Mouse (Mus musculus) midbrain, embryonic 11.5 days (tissue): ENCODE results near the gene Prune1. TPM values are rescaled to one million over a fixed set of nuclear protein-coding genes. Genes with fewer than 3 reads are reported as not detected.
A peak's percentile ranks its signal among the peaks of the same experiment; 100 is the strongest.

Experiments used
- ATAC-seq: fragments of 200-750 bp; cut with Nextera tagmentation; 2 replicates; pipeline ENCODE4 v1.8.0; 2017; ENCODE audit warnings: moderate TSS enrichment, moderate library complexity; ENCODE audit not compliant: low FRiP score
- DNase-seq: peaks from one replicate; pipeline ENCODE4 v3.0.0; 2015; ENCODE audit warnings: low spot score; ENCODE audit errors: missing footprints
- H3K27ac ChIP-seq: fragments of 300-500 bp; sonication (generic); 2 replicates; pipeline ENCODE4 v1.5.1; 2014; ENCODE audit warnings: low read depth, low read length
- H3K27me3 ChIP-seq: fragments of 300-500 bp; sonication (generic); 2 replicates; pipeline ENCODE4 v1.6.1; 2014; ENCODE audit warnings: mild to moderate bottlenecking, low read length, moderate library complexity, mixed read lengths; ENCODE audit not compliant: control insufficient read depth, insufficient read depth
- H3K36me3 ChIP-seq: fragments of 300-500 bp; sonication (generic); 2 replicates; pipeline ENCODE4 v1.6.1; 2014; ENCODE audit warnings: mild to moderate bottlenecking, low read length, moderate library complexity, mixed read lengths; ENCODE audit not compliant: control insufficient read depth, insufficient read depth
- H3K4me1 ChIP-seq: fragments of 300-500 bp; sonication (generic); 2 replicates; pipeline ENCODE4 v1.6.1; 2014; ENCODE audit warnings: low read length; ENCODE audit not compliant: control insufficient read depth, insufficient read depth
- H3K4me2 ChIP-seq: fragments of 300-500 bp; sonication (generic); 2 replicates; pipeline ENCODE4 v1.6.1; 2014; ENCODE audit warnings: mild to moderate bottlenecking, moderate library complexity
- H3K4me3 ChIP-seq: fragments of 300-500 bp; sonication (generic); 2 replicates; pipeline ENCODE4 v1.5.1; 2014; ENCODE audit warnings: low read depth, low read length
- H3K9ac ChIP-seq: fragments of 300-500 bp; sonication (generic); 2 replicates; pipeline ENCODE4 v1.6.1; 2014; ENCODE audit warnings: low read length
- H3K9me3 ChIP-seq: fragments of 300-500 bp; sonication (generic); 2 replicates; pipeline ENCODE4 v1.6.1; 2016; ENCODE audit warnings: low read length; ENCODE audit not compliant: control insufficient read depth
- WGBS: fragments of 180-500 bp; shearing (Covaris S2); extraction: QIAGEN DNeasy Blood & Tissue Kit; methylation state at CpG from one replicate; pipeline ENCODE4 v1.1.7; 2014; 5-methylcytosine and 5-hydroxymethylcytosine counted together
- polyA plus RNA-seq: library from polyadenylated mRNA; unstranded; fragments of >200 nt; fragmentation: Nextera tagmentation; extraction: Ambion mirVana; gene quantifications from 2 replicates; pipeline ENCODE4 v1.2.1, GENCODE M21; 2014

Prune1 gene
- polyA plus RNA-seq = 28.0 and 29.7 TPM in 2 replicates

DNA sequence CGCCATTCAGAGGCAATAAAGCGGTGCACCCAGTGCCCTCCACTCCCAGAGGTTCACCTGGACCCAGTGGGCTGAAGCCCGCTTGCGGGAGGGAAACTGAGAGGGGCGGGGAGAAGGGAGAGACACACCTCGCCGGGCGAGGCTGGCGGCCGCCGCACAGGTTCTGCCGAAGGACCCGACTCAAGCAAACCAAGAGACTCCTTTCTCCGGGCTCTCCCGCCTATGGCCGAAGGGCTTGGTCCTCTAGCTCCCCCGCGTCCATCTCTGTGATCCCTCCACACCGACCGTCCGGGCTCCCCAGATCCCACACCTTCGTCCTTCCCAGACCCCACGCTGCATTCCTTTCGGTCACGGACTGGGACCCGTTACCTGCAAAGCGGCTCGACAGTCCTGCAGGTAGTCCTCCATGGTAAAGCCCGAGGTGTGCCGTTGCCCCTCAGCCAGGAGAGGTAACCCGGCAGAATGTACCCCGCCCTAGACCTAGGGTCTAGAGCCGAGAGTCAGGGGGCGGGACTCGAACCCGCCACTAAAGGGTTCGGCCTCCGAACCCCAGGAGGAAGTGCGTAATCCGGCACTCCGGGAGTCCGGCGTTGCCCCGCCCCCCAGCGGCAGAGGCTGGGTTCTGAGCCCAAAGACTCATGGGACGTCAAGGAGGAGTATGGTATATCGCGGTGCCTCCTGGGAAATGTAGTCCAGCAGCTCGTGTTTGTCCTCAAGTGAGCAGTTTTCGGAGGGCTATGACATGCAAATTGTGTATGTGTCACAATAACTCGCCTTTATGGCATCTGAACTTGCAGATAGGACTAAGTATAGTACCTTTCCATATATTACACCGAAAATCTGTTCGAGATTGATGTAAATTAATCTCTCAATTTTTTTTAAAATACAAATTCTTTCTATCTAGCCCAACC lies at the start of gene Prune1, which contains the start of gene Mindy1:
Gene Prune1 (minus strand): TSS at position 861 of the 911 bp plus-strand sequence.
Gene Mindy1 (plus strand): TSS at position 130 of the 911 bp plus-strand sequence.
- Histone ChIP-seq H3K27me3 (no peaks in the 10 kb centered on the region), H3K27ac (peak within 1 kb of the TSS; percentile 93)
- peak; percentile 99 for DNase-seq

DNA sequence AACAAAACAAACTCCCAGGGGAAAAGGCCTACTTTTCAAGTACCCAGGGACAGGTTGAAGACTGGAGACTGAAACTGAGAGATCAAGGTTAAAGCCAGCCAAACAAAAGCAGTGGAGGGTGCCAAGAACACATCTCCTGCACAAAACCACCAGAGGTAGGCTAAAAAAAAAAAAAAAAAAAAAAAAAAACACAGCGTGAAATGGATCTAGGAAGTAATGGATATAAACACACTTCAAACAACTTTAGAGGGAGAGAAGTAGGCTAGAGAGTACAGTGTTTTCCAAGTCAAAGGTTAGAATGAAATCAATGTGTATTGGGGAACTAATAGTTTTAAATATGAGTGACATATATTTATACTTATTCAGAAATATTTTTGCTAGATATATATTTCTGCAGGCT lies 49.7 kb upstream of the Prune1 start:
- ATAC-seq = no peak
- Histone ChIP-seq H3K9me3 (no peaks in the 10 kb centered on the region), H3K27me3 (no peaks in the 10 kb centered on the region), H3K27ac (no peak overlapping the region), H3K4me1 (no peaks in the 10 kb centered on the region), H3K4me3 (no peak overlapping the region), H3K36me3 (peaks cover 32% of the 10 kb centered on the region), H3K9ac (no peak overlapping the region), H3K4me2 (no peak overlapping the region)
- no peak for DNase-seq
- 85% methylated on average over 1 of the region's 1 CpGs for WGBS

More for the DNA sequence above, at the start of gene Prune1, which contains the start of gene Mindy1:
- peak within 1 kb of the TSS; percentile 92 for H3K9ac ChIP-seq
- ATAC-seq = peak; percentile 90
- peaks cover 9% of the 10 kb centered on the region for H3K4me1 ChIP-seq
- H3K4me3 ChIP-seq = peak within 1 kb of the TSS; percentile 64
- H3K4me2 ChIP-seq = peak within 1 kb of the TSS; percentile 78
- H3K9me3 ChIP-seq = no peaks in the 10 kb centered on the region
- 1% methylated on average over 53 of the region's 53 CpGs for WGBS
- no peaks in the 10 kb centered on the region for H3K36me3 ChIP-seq

DNA sequence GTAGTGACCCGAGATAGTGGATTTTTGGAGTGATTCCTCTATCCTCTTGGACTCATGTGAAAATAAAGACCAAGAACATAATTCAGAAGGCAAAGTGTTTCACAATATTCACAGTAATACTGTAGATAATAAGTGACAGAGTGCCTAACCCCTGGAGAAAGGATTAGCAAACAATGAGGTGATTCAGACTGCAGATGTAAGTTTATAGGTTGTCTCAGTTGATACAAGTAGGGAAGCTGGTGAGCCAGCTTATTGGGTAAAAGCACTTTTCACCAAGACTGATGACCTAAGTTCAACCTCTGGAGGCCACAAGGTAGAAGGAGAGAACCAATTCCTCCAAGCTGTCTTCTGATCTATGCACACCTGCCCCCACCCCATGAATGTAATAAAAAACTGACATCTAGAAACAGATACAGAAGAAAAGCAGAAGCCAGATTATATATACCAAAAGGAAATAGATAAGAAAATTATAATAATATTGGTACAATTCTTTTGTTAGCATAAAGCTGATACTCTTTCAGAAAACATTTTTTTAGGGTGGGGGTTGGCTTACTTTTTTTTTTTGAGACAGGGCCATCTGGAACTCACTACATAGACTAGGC lies 47.0 kb upstream of the Prune1 start:
- Histone ChIP-seq H3K27me3 (no peaks in the 10 kb centered on the region), H3K9me3 (no peaks in the 10 kb centered on the region), H3K4me3 (no peak overlapping the region), H3K4me1 (no peaks in the 10 kb centered on the region), H3K9ac (no peak overlapping the region), H3K4me2 (no peak overlapping the region), H3K36me3 (peaks cover 41% of the 10 kb centered on the region), H3K27ac (no peak overlapping the region)
- ATAC-seq (no peak), DNase-seq (no peak)
- 91% methylated on average over 1 of the region's 1 CpGs for WGBS

DNA sequence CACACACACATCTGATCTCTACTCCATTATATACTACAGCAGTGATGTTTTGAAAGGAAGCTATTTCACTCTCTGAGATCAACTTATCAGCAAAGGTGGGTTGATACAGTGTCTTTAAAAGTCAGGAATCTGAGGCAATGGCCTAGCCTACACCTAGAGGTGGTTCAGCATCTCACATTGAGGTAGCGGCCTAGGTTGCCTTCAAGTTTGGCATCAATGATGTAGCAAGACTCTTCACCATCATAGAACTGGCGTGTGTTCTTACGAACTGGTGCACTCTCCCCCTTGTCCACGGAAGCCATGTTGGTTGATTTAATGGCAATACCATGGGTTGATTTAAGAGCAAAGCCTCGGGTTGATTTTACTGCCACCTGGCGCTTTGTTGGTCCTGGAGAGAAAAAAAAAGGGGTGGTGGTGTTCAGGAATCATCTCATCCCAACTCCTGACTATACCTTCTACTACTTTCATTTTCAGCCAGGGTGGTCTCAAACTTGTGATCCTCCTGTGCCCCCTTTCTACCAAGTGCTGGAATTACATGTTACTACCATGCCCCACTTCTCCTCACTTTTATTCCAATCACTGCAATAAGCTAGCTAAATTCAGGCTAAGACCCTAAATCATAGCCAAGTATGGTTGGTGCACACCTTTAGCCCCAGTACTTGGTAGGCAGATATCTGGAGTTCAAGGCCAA lies 42.7 kb upstream of the Prune1 start:
- Histone ChIP-seq H3K27ac (no peak overlapping the region), H3K36me3 (peaks cover 53% of the 10 kb centered on the region), H3K9me3 (no peaks in the 10 kb centered on the region), H3K4me2 (no peak overlapping the region), H3K9ac (no peak overlapping the region), H3K27me3 (no peaks in the 10 kb centered on the region), H3K4me3 (no peak overlapping the region), H3K4me1 (no peaks in the 10 kb centered on the region; the same call in 1 of the 2 replicates)
- ATAC-seq (no peak), DNase-seq (no peak)
- 96% methylated on average over 6 of the region's 6 CpGs for WGBS

DNA sequence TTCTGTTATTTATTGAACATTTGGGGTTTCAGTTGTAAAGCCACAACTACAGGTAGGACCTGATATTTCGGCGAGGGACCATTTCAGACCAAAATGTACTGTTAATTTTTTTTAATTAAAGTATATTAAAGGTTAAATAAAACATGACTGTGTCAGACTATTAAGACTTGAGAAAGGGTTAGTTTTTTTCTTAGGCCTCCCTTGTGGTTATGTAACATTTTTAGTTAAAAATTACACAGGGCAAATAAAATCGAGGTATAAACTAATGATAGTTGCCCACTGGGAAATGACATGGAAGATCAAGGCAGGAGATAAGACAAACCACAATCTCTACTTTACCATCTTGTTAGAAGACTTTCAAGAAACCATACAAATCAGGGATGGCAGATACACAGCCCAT lies 41.6 kb upstream of the Prune1 start:
- WGBS = 95% methylated on average over 3 of the region's 3 CpGs
- no peaks in the 10 kb centered on the region for H3K9me3 ChIP-seq
- DNase-seq = no peak
- H3K4me3 ChIP-seq = no peak overlapping the region
- no peaks in the 10 kb centered on the region; the same call in 1 of the 2 replicates for H3K4me1 ChIP-seq
- no peak overlapping the region for H3K9ac ChIP-seq
- no peak overlapping the region for H3K27ac ChIP-seq
- no peaks in the 10 kb centered on the region for H3K27me3 ChIP-seq
- H3K4me2 ChIP-seq = no peak overlapping the region
- no peak for ATAC-seq
- peaks cover 53% of the 10 kb centered on the region for H3K36me3 ChIP-seq

DNA sequence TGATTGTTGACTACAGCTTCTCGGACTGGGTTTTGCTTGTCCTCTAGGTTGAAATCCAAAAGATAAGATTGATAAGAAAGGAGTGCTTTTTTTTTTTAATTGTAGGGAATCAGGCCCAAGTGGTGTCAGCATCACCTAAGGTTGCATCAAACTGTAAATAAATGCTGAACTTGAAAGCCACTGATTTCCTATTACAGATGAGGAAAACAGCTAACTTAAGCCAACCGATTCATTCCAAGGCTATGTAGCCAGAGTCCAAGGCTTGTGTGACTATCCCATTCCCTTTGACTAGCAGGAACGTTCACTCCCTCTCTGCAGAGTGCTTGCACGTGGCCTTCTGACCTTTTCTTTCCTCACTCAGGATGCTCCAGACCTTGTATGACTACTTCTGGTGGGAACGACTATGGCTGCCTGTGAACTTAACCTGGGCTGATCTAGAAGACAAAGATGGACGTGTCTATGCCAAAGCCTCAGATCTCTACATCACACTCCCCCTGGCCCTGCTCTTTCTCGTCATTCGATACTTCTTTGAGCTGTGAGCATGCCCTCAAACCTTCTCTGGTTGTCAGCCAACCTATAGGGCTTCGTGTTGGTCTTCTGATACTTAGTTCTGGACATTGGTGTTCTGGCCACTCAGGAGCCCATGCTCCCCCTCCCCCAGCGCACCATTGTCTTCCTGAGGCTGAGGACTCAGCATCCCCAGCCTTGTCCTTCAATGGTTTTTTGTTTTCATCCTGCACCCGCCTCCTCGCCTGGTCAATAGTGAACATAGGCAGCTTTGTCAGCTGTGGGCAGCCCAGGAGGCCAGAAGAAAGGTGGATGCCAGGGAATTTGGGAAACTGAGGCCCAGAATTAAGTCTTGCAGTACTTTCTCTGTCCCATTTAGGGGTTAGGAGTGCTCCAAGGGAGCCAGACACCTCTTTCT lies 38.1 kb upstream of the Prune1 start:
- ATAC-seq (no peak), DNase-seq (no peak)
- Histone ChIP-seq H3K36me3 (peaks cover 38% of the 10 kb centered on the region), H3K4me3 (no peak overlapping the region), H3K4me2 (no peak overlapping the region), H3K9me3 (no peaks in the 10 kb centered on the region), H3K27me3 (no peaks in the 10 kb centered on the region), H3K9ac (no peak overlapping the region), H3K27ac (no peak overlapping the region), H3K4me1 (peaks cover 13% of the 10 kb centered on the region)
- 73% methylated on average over 12 of the region's 12 CpGs for WGBS

DNA sequence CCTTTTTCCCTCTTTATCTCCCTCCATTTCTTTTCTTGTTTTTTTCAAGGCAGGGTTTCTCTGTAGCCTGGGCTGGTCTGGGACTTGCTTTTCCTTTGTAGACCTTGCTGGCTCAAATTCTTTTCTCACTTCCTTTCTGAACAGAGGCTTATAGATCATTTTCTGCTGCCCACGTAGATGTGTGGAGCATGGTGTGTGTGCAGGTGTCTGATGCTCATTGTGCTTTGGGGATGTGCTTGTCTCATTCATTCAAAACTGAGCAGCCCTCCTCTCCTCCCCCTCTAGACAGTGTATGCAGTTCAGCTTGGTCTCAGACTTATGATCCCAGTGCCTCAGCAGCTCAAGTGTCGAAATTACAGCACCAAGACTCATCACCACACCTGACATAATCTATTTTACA lies 37.2 kb upstream of the Prune1 start:
- Histone ChIP-seq H3K4me1 (peaks cover 13% of the 10 kb centered on the region), H3K9ac (no peak overlapping the region), H3K4me3 (no peak overlapping the region), H3K4me2 (no peak overlapping the region), H3K27me3 (no peaks in the 10 kb centered on the region), H3K27ac (no peak overlapping the region), H3K9me3 (no peaks in the 10 kb centered on the region), H3K36me3 (peaks cover 30% of the 10 kb centered on the region)
- WGBS = 63% methylated on average over 2 of the region's 2 CpGs
- DNase-seq (no peak), ATAC-seq (no peak)

DNA sequence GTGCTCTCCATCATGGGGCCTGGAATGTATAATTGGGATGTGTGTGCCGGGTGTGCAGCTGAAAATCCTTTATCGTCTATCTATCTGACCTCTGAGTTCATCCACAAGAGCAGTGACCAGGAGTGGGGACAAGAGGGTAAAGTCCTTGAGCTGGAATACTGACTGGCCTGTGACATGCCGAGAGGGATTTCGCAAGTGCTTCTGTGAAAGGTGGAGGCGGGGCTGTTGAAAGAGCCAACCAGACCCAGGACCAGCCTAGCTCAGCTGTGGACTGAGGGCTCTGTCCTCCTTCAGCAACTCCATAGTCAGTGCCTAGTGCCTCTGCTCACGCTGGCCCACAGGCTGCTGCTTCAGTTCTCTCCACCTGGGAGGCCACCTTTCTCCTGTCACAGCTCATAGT lies 36.7 kb upstream of the Prune1 start:
- Histone ChIP-seq H3K27me3 (no peaks in the 10 kb centered on the region), H3K4me3 (no peak overlapping the region), H3K36me3 (peaks cover 29% of the 10 kb centered on the region), H3K9ac (no peak overlapping the region), H3K9me3 (no peaks in the 10 kb centered on the region), H3K4me1 (peaks cover 13% of the 10 kb centered on the region), H3K27ac (no peak overlapping the region), H3K4me2 (no peak overlapping the region)
- WGBS = 38% methylated on average over 6 of the region's 6 CpGs
- ATAC-seq (no peak), DNase-seq (no peak)
